Mouse (Mus musculus) embryonic facial prominence, embryonic 12.5 days (tissue): ENCODE results near the gene Sik2. TPM values are rescaled to one million over a fixed set of nuclear protein-coding genes. Genes with fewer than 3 reads are reported as not detected.

Experiments
- ATAC-seq: fragments of 200-750 bp; cut with Nextera tagmentation; 2 replicates; pipeline ENCODE4 v1.8.0; 2017; ENCODE audit not compliant: insufficient number of reproducible peaks, insufficient read depth, low FRiP score, low TSS enrichment
- H3K27ac ChIP-seq: fragments of 300-500 bp; sonication (generic); 2 replicates; pipeline ENCODE4 v1.5.1; 2016; ENCODE audit warnings: mild to moderate bottlenecking
- H3K27me3 ChIP-seq: fragments of 300-500 bp; sonication (generic); 2 replicates; pipeline ENCODE4 v1.6.1; 2016; ENCODE audit warnings: mild to moderate bottlenecking, moderate library complexity
- H3K36me3 ChIP-seq: fragments of 300-500 bp; sonication (generic); 2 replicates; pipeline ENCODE4 v1.6.1; 2016; ENCODE audit warnings: mild to moderate bottlenecking
- H3K4me1 ChIP-seq: fragments of 300-500 bp; sonication (generic); 2 replicates; pipeline ENCODE4 v1.6.1; 2016
- H3K4me2 ChIP-seq: fragments of 300-500 bp; sonication (generic); replicated peaks from 2 replicates; pipeline ENCODE4 v1.6.1; 2016; ENCODE audit warnings: mild to moderate bottlenecking, moderate library complexity
- H3K4me3 ChIP-seq: fragments of 300-500 bp; sonication (generic); 2 replicates; pipeline ENCODE4 v1.5.1; 2016; ENCODE audit warnings: mild to moderate bottlenecking
- H3K9ac ChIP-seq: fragments of 300-500 bp; sonication (generic); 2 replicates; pipeline ENCODE4 v1.6.1; 2016; ENCODE audit warnings: mild to moderate bottlenecking, moderate library complexity
- H3K9me3 ChIP-seq: fragments of 300-500 bp; sonication (generic); 2 replicates; pipeline ENCODE4 v1.6.1; 2016; ENCODE audit warnings: mild to moderate bottlenecking, moderate library complexity
- WGBS: fragments of 180-500 bp; shearing (Covaris S2); methylation state at CpG from one replicate; pipeline ENCODE4 v1.1.7; 2016; 5-methylcytosine and 5-hydroxymethylcytosine counted together
- polyA plus RNA-seq: library from polyadenylated mRNA; unstranded; fragments of >200 nt; fragmentation: Nextera tagmentation; extraction: Ambion mirVana; gene quantifications from 2 replicates; pipeline ENCODE4 v1.2.1, GENCODE M21; 2016

Sik2 gene
- polyA plus RNA-seq, 1 experiment from 2014 or later = 17.9 TPM

GRCm38 (mm10) chr9:51020351-51020750, 11.5 kb upstream of the Sik2 start:
- WGBS = 70% methylated on average over 3 of the region's 3 CpGs
- Histone ChIP-seq H3K9ac (no peak overlapping the region), H3K27ac (no peak overlapping the region), H3K4me3 (no peak overlapping the region), H3K4me1 (no peaks in the 10 kb centered on the region), H3K36me3 (no peaks in the 10 kb centered on the region), H3K4me2 (no peak overlapping the region), H3K9me3 (no peaks in the 10 kb centered on the region), H3K27me3 (no peaks in the 10 kb centered on the region)
- ATAC-seq = no peak

GRCm38 (mm10) chr9:51019670-51020069, 10.8 kb upstream of the Sik2 start:
- 76% methylated on average over 7 of the region's 7 CpGs for WGBS
- no peak overlapping the region for H3K4me2 ChIP-seq
- H3K27me3 ChIP-seq = no peaks in the 10 kb centered on the region
- H3K4me1 ChIP-seq = no peaks in the 10 kb centered on the region
- no peak for ATAC-seq
- H3K9me3 ChIP-seq = no peaks in the 10 kb centered on the region
- no peak overlapping the region for H3K27ac ChIP-seq
- H3K36me3 ChIP-seq = no peaks in the 10 kb centered on the region
- H3K4me3 ChIP-seq = no peak overlapping the region
- no peak overlapping the region for H3K9ac ChIP-seq

GRCm38 (mm10) chr9:51015732-51016131, 6.9 kb upstream of the Sik2 start:
- Histone ChIP-seq H3K4me2 (no peak overlapping the region), H3K9ac (no peak overlapping the region), H3K4me3 (no peak overlapping the region), H3K9me3 (no peaks in the 10 kb centered on the region), H3K27ac (no peak overlapping the region), H3K27me3 (no peaks in the 10 kb centered on the region), H3K36me3 (no peaks in the 10 kb centered on the region), H3K4me1 (no peaks in the 10 kb centered on the region)
- ATAC-seq = no peak
- 62% methylated on average over 4 of the region's 4 CpGs for WGBS

GRCm38 (mm10) chr9:51013644-51014043, 4.8 kb upstream of the Sik2 start:
- 89% methylated on average over 1 of the region's 1 CpGs for WGBS
- Histone ChIP-seq H3K9me3 (no peaks in the 10 kb centered on the region), H3K4me1 (no peaks in the 10 kb centered on the region), H3K4me3 (no peak overlapping the region), H3K4me2 (no peak overlapping the region), H3K27ac (no peak overlapping the region), H3K27me3 (no peaks in the 10 kb centered on the region), H3K36me3 (no peaks in the 10 kb centered on the region), H3K9ac (no peak overlapping the region)
- no peak for ATAC-seq

- Histone ChIP-seq H3K36me3 (no peaks in the 10 kb centered on the region), H3K9ac (no peak overlapping the region), H3K4me2 (peak overlapping the region; percentile 53), H3K4me1 (peaks cover 6% of the 10 kb centered on the region; the same call in 1 of the 2 replicates), H3K27ac (no peak overlapping the region), H3K4me3 (peak overlapping the region; percentile 87), H3K27me3 (no peaks in the 10 kb centered on the region), H3K9me3 (no peaks in the 10 kb centered on the region)
- 5% methylated on average over 6 of the region's 6 CpGs for WGBS
- no peak for ATAC-seq
Observed at GRCm38 (mm10) chr9:51009656-51009950, 730 bp upstream of the Sik2 start.

- H3K9me3 ChIP-seq = no peaks in the 10 kb centered on the region
- peak overlapping the region; percentile 87 for H3K4me3 ChIP-seq
- H3K27me3 ChIP-seq = no peaks in the 10 kb centered on the region
- peak overlapping the region; percentile 84 for H3K27ac ChIP-seq
- H3K9ac ChIP-seq = peak overlapping the region; percentile 90
- WGBS = under 1% methylated on average over 62 of the region's 65 CpGs
- peaks cover 6% of the 10 kb centered on the region; the same call in 1 of the 2 replicates for H3K4me1 ChIP-seq
- H3K36me3 ChIP-seq = no peaks in the 10 kb centered on the region
- peak; percentile 44 for ATAC-seq
- H3K4me2 ChIP-seq = peak overlapping the region; percentile 81
Observed at GRCm38 (mm10) chr9:51008068-51008840, 619 bp downstream of the Sik2 start.

- H3K27ac ChIP-seq = no peak overlapping the region
Observed at GRCm38 (mm10) chr9:51007726-51008067, 1.2 kb downstream of the Sik2 start.

GRCm38 (mm10) chr9:51006846-51007245, 2.0 kb downstream of the Sik2 start:
- no peak overlapping the region for H3K27ac ChIP-seq
- H3K4me2 ChIP-seq = 0 out of 2 replicates have a peak overlapping the region, but pooled peaks have one; percentile 81
- peaks cover 6% of the 10 kb centered on the region; the same call in 1 of the 2 replicates for H3K4me1 ChIP-seq
- 4% methylated on average over 4 of the region's 4 CpGs for WGBS
- no peaks in the 10 kb centered on the region for H3K36me3 ChIP-seq
- no peak overlapping the region for H3K4me3 ChIP-seq
- H3K9me3 ChIP-seq = no peaks in the 10 kb centered on the region
- no peak overlapping the region for H3K9ac ChIP-seq
- no peaks in the 10 kb centered on the region for H3K27me3 ChIP-seq
- no peak for ATAC-seq

More at GRCm38 (mm10) chr9:51007726-51008067, 1.2 kb downstream of the Sik2 start:
- Histone ChIP-seq H3K9me3 (no peaks in the 10 kb centered on the region), H3K4me3 (peak overlapping the region; percentile 87), H3K4me1 (peaks cover 6% of the 10 kb centered on the region; the same call in 1 of the 2 replicates), H3K36me3 (no peaks in the 10 kb centered on the region), H3K9ac (peak overlapping the region; percentile 90), H3K4me2 (peak overlapping the region; percentile 81), H3K27me3 (no peaks in the 10 kb centered on the region)
- 12% methylated on average over 10 of the region's 10 CpGs for WGBS
- no peak for ATAC-seq

- Histone ChIP-seq H3K4me2 (no peak overlapping the region), H3K4me3 (no peak overlapping the region), H3K9ac (no peak overlapping the region), H3K27me3 (no peaks in the 10 kb centered on the region), H3K27ac (no peak overlapping the region), H3K9me3 (0 out of 2 replicates have a peak, but pooled peaks cover 3% of the 10 kb centered on the region), H3K36me3 (0 out of 2 replicates have a peak, but pooled peaks cover 5% of the 10 kb centered on the region), H3K4me1 (peaks cover 6% of the 10 kb centered on the region; the same call in 1 of the 2 replicates)
- WGBS = 86% methylated on average over 1 of the region's 1 CpGs
- no peak for ATAC-seq
Observed at GRCm38 (mm10) chr9:51004062-51004461, 4.8 kb downstream of the Sik2 start.

- no peak overlapping the region for H3K4me3 ChIP-seq
- ATAC-seq = no peak
- no peak overlapping the region for H3K9ac ChIP-seq
Observed at GRCm38 (mm10) chr9:50986677-50987076, 22.2 kb downstream of the Sik2 start.

GRCm38 (mm10) chr9:50986123-50986522, 22.8 kb downstream of the Sik2 start:
- Histone ChIP-seq H3K27ac (no peak overlapping the region), H3K9me3 (no peaks in the 10 kb centered on the region), H3K27me3 (no peaks in the 10 kb centered on the region), H3K4me3 (no peak overlapping the region), H3K36me3 (no peaks in the 10 kb centered on the region), H3K4me1 (peaks cover 4% of the 10 kb centered on the region; the same call in 1 of the 2 replicates), H3K9ac (no peak overlapping the region), H3K4me2 (no peak overlapping the region)
- WGBS = 8% methylated on average over 8 of the region's 8 CpGs
- ATAC-seq = no peak

More at GRCm38 (mm10) chr9:50986677-50987076, 22.2 kb downstream of the Sik2 start:
- Histone ChIP-seq H3K27ac (no peak overlapping the region), H3K36me3 (no peaks in the 10 kb centered on the region), H3K27me3 (no peaks in the 10 kb centered on the region), H3K9me3 (no peaks in the 10 kb centered on the region), H3K4me1 (peaks cover 4% of the 10 kb centered on the region; the same call in 1 of the 2 replicates), H3K4me2 (no peak overlapping the region)

GRCm38 (mm10) chr9:50981499-50982190, 27.2 kb downstream of the Sik2 start:
- no peak for ATAC-seq
- 86% methylated on average over 4 of the region's 4 CpGs for WGBS
- no peak overlapping the region for H3K9ac ChIP-seq
- no peaks in the 10 kb centered on the region for H3K36me3 ChIP-seq
- H3K27ac ChIP-seq = no peak overlapping the region
- no peak overlapping the region for H3K4me2 ChIP-seq
- no peak overlapping the region for H3K4me3 ChIP-seq
- no peaks in the 10 kb centered on the region for H3K9me3 ChIP-seq
- peaks cover 6% of the 10 kb centered on the region; the same call in 1 of the 2 replicates for H3K4me1 ChIP-seq
- H3K27me3 ChIP-seq = no peaks in the 10 kb centered on the region
